Mouse (Mus musculus) spleen, adult 2 months (tissue): ENCODE data around the gene Tcte2.

Experiments
- CTCF ChIP-seq: fragments of 200-500 bp; IDR thresholded peaks from 2 replicates; pipeline ENCODE4 v1.5.1; 2011; ENCODE audit warnings: mild to moderate bottlenecking, inconsistent platforms; ENCODE audit not compliant: insufficient read depth, insufficient read length, insufficient replicate concordance; ENCODE audit errors: extremely low read depth
- POLR2A ChIP-seq: fragments of 200-500 bp; IDR thresholded peaks from 2 replicates; pipeline ENCODE4 v1.6.1; 2011; ENCODE audit warnings: low read depth, low read length, inconsistent platforms

DNA sequence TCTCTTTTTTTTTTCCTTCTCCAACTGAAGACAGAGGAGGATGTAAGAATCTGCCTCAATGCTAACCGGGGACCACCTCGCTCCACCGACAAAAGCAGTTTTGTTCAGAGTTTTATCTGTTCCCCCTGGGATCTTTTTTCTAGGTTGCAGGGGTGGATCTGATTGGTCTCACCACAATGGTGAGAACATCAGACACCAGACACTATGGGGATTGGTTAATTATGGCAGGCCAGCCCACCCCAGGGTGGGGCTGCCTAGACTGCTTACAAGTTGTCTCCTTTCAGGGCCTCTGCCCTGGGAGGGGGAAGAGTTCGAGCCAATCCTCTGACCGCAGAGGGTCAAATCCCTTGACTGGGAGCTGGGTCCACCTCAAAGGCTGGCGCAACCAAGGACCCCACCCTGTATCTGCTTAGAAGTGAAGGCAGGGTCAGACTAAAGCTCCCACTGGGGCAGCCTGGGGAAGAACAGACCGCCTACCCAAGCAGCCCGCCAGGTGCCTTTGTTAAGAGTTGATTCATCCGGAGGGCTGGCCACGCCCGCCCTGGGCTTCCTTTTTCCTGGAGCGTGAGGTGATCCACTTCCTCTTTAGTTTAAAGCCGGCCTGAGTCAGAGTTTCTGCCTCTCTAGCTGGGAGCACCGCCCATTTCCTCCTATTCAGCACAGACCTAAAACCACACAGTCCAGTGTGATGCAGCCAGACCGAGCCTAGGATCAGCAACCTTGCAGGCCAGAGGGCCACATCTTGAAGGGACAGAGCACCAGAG, 78.0 kb downstream of the Tcte2 start:
- TF ChIP-seq CTCF (no peak), POLR2A (0 out of 2 replicates have a peak, but pooled peaks have one; percentile 1)
